Mouse (Mus musculus): ENCODE results near the gene 4930404H24Rik. TPM values are rescaled to one million over a fixed set of nuclear protein-coding genes. Genes with fewer than 3 reads are reported as not detected.
A peak's percentile ranks its signal among the peaks of the same experiment; 100 is the strongest.

Gene 4930404H24Rik
- total and polyA plus RNA-seq, 2 experiments from 2014 or later, result not detected

DNA sequence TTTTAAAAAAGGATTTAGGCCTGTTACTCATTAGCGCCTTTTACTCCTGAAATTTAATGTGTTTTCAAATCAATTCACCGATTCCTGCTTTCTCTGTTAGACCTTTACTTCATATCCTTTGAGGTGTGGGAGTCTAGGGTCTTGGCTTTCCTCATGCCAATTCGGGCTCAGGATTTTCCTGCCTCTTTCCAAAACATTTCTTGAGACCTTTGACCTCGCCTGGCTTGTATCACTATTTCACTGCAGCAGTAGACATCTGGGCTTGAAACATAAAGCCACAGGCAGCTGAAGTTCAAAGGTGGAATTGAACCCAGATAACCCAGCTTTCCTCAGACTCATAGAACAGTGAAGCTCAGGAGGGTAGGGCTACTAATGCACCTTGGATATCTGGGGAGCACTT is 46.1 kb upstream of the 4930404H24Rik start:
- H3K4me1 ChIP-seq (ENCODE audit: insufficient read depth), result peaks cover 12% of the 10 kb centered on the region; the same call in 1 of the 2 replicates
- no peaks in the 10 kb centered on the region for H3K27me3 ChIP-seq (ENCODE audit: insufficient read depth, low read length)
- H3K4me2 ChIP-seq (ENCODE audit: low read depth), result peak overlapping the region; percentile 77; the same call in 1 of the 2 replicates
- TF ChIP-seq CTCF (IDR thresholded peaks at IDR 0.05; ENCODE audit: low read depth), result no peak
- H3K9ac ChIP-seq, result no peak overlapping the region
- 0 out of 2 replicates have a peak overlapping the region, but pooled peaks have one; percentile 89 for H3K4me3 ChIP-seq (ENCODE audit: low read depth, low read length)
- 0 out of 2 replicates have a peak overlapping the region, but pooled peaks have one; percentile 3 for H3K27ac ChIP-seq (ENCODE audit: low read depth, low read length)
- DNase-seq, result peak; percentile 26
- no peaks in the 10 kb centered on the region; the same call in 1 of the 2 replicates for H3K36me3 ChIP-seq (ENCODE audit: insufficient read depth)
- no peak for ATAC-seq
- H3K9me3 ChIP-seq (ENCODE audit: low read length), result no peaks in the 10 kb centered on the region
- WGBS, result 22% methylated on average over 4 of the region's 4 CpGs

DNA sequence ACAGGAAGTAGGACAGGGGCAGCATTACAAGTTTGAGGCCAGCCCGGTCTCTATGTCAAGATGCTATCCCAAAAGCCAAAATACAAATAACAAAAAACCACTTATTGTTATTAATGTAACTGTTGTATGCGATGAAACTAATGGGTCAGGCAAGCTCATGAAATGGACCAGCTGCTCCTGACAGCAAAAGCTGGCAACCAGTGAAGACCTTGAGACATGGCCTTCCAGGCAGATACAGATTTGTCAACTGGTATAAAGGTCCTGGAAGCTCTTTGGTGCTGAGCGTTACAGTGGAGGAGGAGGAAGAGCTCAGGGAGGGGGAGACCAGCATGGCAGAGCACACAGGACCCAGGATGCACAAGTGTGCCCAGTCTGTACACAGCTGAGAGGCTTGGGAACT is 44.9 kb upstream of the 4930404H24Rik start:
- H3K4me3 ChIP-seq (ENCODE audit: low read depth, low read length), result no peak overlapping the region
- ATAC-seq, result no peak
- 0 out of 2 replicates have a peak, but pooled peaks cover 3% of the 10 kb centered on the region for H3K4me1 ChIP-seq (ENCODE audit: insufficient read depth)
- 85% methylated on average over 3 of the region's 3 CpGs for WGBS
- H3K9ac ChIP-seq, result no peak overlapping the region
- no peak for DNase-seq
- no peaks in the 10 kb centered on the region; the same call in 1 of the 2 replicates for H3K36me3 ChIP-seq (ENCODE audit: insufficient read depth)
- H3K9me3 ChIP-seq (ENCODE audit: low read length), result no peaks in the 10 kb centered on the region
- H3K27me3 ChIP-seq (ENCODE audit: insufficient read depth, low read length), result no peaks in the 10 kb centered on the region
- no peak overlapping the region for H3K4me2 ChIP-seq (ENCODE audit: low read depth)
- no peak for TF ChIP-seq CTCF (IDR thresholded peaks at IDR 0.05; ENCODE audit: low read depth)
- no peak overlapping the region for H3K27ac ChIP-seq (ENCODE audit: low read depth, low read length)

DNA sequence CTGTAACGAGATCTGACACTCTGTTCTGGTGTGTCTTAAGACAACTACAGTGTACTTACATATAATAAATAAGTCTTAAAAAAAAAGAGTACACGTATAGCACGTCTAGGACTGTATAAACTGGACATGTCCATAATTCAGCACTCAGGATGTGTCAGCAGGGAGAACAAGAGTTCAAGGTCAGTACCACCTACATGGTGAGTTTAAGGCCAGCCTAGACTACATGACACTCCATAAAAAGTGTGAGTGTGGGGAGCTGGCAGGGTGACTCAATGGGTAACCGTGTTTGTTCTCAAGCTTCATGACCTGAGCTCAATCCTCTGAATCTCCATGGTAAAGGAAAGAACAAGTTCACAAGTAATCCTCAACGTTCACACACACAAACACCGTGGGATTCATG is 44.1 kb upstream of the 4930404H24Rik start:
- ATAC-seq, result no peak
- Histone ChIP-seq H3K27ac (ENCODE audit: low read depth, low read length) (no peak overlapping the region), H3K9me3 (ENCODE audit: low read length) (no peaks in the 10 kb centered on the region), H3K36me3 (ENCODE audit: insufficient read depth) (no peaks in the 10 kb centered on the region; the same call in 1 of the 2 replicates), H3K4me3 (ENCODE audit: low read depth, low read length) (no peak overlapping the region), H3K4me1 (ENCODE audit: insufficient read depth) (no peaks in the 10 kb centered on the region), H3K27me3 (ENCODE audit: insufficient read depth, low read length) (no peaks in the 10 kb centered on the region), H3K4me2 (ENCODE audit: low read depth) (no peak overlapping the region), H3K9ac (no peak overlapping the region)
- DNase-seq, result no peak
- TF ChIP-seq CTCF (IDR thresholded peaks at IDR 0.05; ENCODE audit: low read depth), result no peak
- WGBS, result 85% methylated on average over 6 of the region's 6 CpGs

DNA sequence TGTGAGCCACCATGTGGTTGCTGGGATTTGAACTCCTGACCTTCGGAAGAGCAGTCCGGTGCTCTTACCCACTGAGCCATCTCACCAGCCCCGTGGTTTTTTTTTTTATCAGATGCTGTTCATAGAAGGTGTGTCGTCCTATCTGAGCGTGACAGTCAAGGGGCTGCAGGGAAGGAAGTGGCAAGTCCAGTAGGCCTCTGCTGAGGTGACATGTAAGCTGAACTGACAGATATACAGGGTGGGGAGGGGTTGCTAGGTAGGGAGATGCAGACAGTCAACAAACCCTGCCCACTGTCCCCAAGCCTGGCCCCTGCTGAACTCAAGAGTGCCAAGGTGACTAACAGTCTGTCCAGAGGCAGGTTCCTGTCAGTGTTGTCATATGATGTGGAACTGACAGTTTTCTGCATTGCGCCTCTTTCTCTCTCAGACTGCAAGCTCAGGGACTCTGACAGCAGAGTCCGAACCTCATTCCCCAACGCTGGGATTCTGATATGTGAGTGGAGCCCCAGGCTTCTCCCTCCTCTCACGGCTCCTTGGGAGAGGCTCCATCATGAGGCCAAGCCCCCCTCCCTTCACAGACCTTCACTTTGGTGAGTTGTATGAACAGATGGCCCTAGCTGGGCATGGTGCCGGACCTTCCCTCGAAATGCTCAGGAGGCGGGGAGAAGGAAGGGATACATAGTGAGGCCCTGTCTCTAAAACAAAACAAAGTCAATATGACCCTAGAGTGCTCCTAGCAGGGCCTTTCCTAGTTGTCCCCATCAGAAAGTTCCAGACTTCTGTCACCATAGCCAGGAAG is 38.4 kb upstream of the 4930404H24Rik start:
- no peak for TF ChIP-seq CTCF (IDR thresholded peaks at IDR 0.05; ENCODE audit: low read depth)
- H3K27me3 ChIP-seq (ENCODE audit: insufficient read depth, low read length), result no peaks in the 10 kb centered on the region
- no peaks in the 10 kb centered on the region for H3K9me3 ChIP-seq (ENCODE audit: low read length)
- no peak overlapping the region for H3K4me2 ChIP-seq (ENCODE audit: low read depth)
- H3K4me1 ChIP-seq (ENCODE audit: insufficient read depth), result no peaks in the 10 kb centered on the region
- ATAC-seq (no peak), DNase-seq (no peak)
- H3K9ac ChIP-seq, result no peak overlapping the region
- 73% methylated on average over 12 of the region's 12 CpGs for WGBS
- H3K27ac ChIP-seq (ENCODE audit: low read depth, low read length), result no peak overlapping the region
- H3K36me3 ChIP-seq (ENCODE audit: insufficient read depth), result no peaks in the 10 kb centered on the region
- no peak overlapping the region for H3K4me3 ChIP-seq (ENCODE audit: low read depth, low read length)

DNA sequence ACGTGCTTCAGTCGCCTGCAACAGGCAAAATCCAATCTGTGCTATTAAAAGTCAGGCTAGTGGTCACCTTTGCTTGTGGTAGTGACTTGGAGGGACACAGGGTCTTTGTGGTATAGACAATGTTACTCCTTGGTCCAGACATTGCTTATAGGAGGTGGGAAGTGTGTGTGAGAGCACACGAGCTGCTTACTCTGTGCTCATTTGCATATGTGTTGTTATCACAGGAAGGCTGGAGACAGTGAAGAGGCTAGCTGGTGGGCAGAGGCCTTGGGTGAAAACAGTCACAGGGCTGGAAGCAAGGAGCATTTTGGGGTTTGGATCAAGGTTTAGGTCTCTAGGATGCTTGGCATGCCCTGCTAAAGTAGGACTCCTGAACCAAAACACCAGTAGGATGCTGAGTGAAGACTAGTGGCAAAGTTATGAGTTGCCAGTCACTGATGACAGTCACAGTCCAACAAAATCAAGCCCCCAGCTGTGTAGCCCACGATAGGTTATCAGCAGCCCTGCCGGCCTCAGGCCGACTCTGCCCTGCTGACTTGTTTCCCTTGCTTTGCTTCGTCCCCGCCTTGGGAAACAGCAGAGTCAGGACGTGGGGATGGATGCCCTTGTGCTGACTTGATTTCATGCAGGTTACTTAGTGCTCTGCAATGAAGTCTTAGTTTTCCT is 37.6 kb upstream of the 4930404H24Rik start:
- H3K9me3 ChIP-seq (ENCODE audit: low read length), result no peaks in the 10 kb centered on the region
- H3K4me1 ChIP-seq (ENCODE audit: insufficient read depth), result no peaks in the 10 kb centered on the region
- no peak for DNase-seq
- WGBS, result 64% methylated on average over 9 of the region's 9 CpGs
- no peaks in the 10 kb centered on the region for H3K36me3 ChIP-seq (ENCODE audit: insufficient read depth)
- no peak for ATAC-seq
- no peak overlapping the region for H3K4me3 ChIP-seq (ENCODE audit: low read depth, low read length)
- H3K4me2 ChIP-seq (ENCODE audit: low read depth), result no peak overlapping the region
- H3K27me3 ChIP-seq (ENCODE audit: insufficient read depth, low read length), result no peaks in the 10 kb centered on the region
- TF ChIP-seq CTCF (IDR thresholded peaks at IDR 0.05; ENCODE audit: low read depth), result no peak
- H3K27ac ChIP-seq (ENCODE audit: low read depth, low read length), result no peak overlapping the region
- no peak overlapping the region for H3K9ac ChIP-seq

DNA sequence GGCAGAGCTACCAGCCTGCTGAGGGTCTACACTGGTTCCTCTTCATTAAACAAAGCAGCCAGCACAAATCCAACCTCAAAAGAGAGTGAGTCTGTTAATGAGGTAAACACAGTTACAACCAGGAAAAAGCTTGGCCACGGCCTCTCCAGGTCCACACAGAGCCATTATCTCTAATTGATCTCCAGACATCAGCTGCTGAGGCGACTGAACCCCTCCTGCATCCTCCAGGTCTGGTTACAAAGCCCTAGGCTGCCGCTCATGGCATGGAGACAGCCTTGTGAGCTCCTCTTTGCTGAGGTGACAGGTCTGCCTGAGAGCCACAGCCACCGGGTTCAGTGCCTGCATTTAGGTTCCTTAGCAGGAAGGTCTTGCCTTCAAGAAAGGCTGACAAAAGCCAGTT is 35.1 kb upstream of the 4930404H24Rik start:
- no peak overlapping the region for H3K4me2 ChIP-seq (ENCODE audit: low read depth)

DNA sequence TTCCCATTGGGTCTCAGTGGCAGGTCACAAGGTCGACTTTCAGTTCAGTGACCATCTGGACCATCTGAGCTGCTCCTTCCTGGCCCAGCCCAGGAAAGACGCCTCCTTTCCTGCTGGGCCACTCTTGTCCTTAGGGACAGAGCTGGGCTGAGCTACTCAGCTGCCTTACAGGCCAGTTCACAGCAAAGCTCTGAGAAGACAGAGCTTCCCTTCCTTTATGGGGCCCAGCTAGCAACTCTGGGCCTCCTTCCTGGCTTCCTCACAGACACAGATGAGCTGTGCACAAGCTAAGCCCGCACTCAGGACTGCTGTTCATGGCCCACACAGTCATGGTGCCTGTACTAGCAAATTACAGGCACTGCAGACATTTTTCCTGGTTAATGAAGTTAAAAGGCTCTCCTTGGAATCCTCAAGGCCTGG is 34.6 kb upstream of the 4930404H24Rik start:
- no peak for ATAC-seq
- Histone ChIP-seq H3K4me2 (ENCODE audit: low read depth) (no peak overlapping the region), H3K9ac (no peak overlapping the region), H3K36me3 (ENCODE audit: insufficient read depth) (peaks cover under 1% of the 10 kb centered on the region; the same call in 1 of the 2 replicates), H3K27me3 (ENCODE audit: insufficient read depth, low read length) (no peaks in the 10 kb centered on the region), H3K9me3 (ENCODE audit: low read length) (no peaks in the 10 kb centered on the region), H3K4me1 (ENCODE audit: insufficient read depth) (no peaks in the 10 kb centered on the region), H3K4me3 (ENCODE audit: low read depth, low read length) (no peak overlapping the region), H3K27ac (ENCODE audit: low read depth, low read length) (no peak overlapping the region)
- TF ChIP-seq CTCF (IDR thresholded peaks at IDR 0.05; ENCODE audit: low read depth), result no peak
- 38% methylated on average over 3 of the region's 3 CpGs for WGBS
- no peak for DNase-seq

More for the DNA sequence above, 35.1 kb upstream of the 4930404H24Rik start:
- Histone ChIP-seq H3K4me3 (ENCODE audit: low read depth, low read length) (no peak overlapping the region), H3K9me3 (ENCODE audit: low read length) (no peaks in the 10 kb centered on the region), H3K9ac (no peak overlapping the region), H3K4me1 (ENCODE audit: insufficient read depth) (no peaks in the 10 kb centered on the region), H3K27ac (ENCODE audit: low read depth, low read length) (no peak overlapping the region), H3K36me3 (ENCODE audit: insufficient read depth) (no peaks in the 10 kb centered on the region), H3K27me3 (ENCODE audit: insufficient read depth, low read length) (no peaks in the 10 kb centered on the region)
- TF ChIP-seq CTCF (IDR thresholded peaks at IDR 0.05; ENCODE audit: low read depth), result no peak
- DNase-seq (no peak), ATAC-seq (no peak)
- 17% methylated on average over 4 of the region's 4 CpGs for WGBS

Data from forebrain, postnatal 0 days (tissue).